Mouse (Mus musculus) heart, postnatal 4 days (tissue): Measurements from ENCODE around the gene Gfm2. TPM values are rescaled to one million over a fixed set of nuclear protein-coding genes. Genes with fewer than 3 reads are reported as not detected.

ENCODE experiments used
- DNase-seq: peaks from one replicate; pipeline ENCODE4 v3.0.0; 2021
- total RNA-seq, 2 experiments: library from RNA; stranded (reverse); gene quantifications; 2 replicates each; pipeline ENCODE4 v1.2.3; 2021

The Gfm2 gene
- total RNA-seq, 2 experiments from 2014 or later: 32.1 to 33.5 TPM

- DNase-seq: no peak
These were observed 54.9 kb downstream of the Gfm2 start for GRCm38 (mm10) chr13:97192649-97193048.

- DNase-seq: peak; percentile 85
These were observed 55.7 kb downstream of the Gfm2 start for GRCm38 (mm10) chr13:97193420-97193819.

GRCm38 (mm10) chr13:97196186-97196924 lies 58.6 kb downstream of the Gfm2 start:
- no peak for DNase-seq

- DNase-seq: no peak
These were observed 59.1 kb downstream of the Gfm2 start for GRCm38 (mm10) chr13:97196925-97197218.

- peak; percentile 94 for DNase-seq
These were observed 60.3 kb downstream of the Gfm2 start, which contains the start of gene Hexb for GRCm38 (mm10) chr13:97197932-97198562. Gene Hexb, minus strand, starts transcription at chr13:97198357.

- no peak for DNase-seq
These were observed 61.4 kb downstream of the Gfm2 start for GRCm38 (mm10) chr13:97199123-97199522.

GRCm38 (mm10) chr13:97201076-97201475 lies 63.3 kb downstream of the Gfm2 start:
- no peak for DNase-seq

GRCm38 (mm10) chr13:97201896-97202295 lies 64.2 kb downstream of the Gfm2 start:
- no peak for DNase-seq

GRCm38 (mm10) chr13:97205052-97205701 lies 67.4 kb downstream of the Gfm2 start:
- peak; percentile 88 for DNase-seq

GRCm38 (mm10) chr13:97206046-97206445 lies 68.3 kb downstream of the Gfm2 start:
- no peak for DNase-seq

- no peak for DNase-seq
These were observed 69.9 kb downstream of the Gfm2 start for GRCm38 (mm10) chr13:97207472-97208111.

GRCm38 (mm10) chr13:97208112-97208478 lies 70.4 kb downstream of the Gfm2 start:
- DNase-seq: no peak

- no peak for DNase-seq
These were observed 70.8 kb downstream of the Gfm2 start for GRCm38 (mm10) chr13:97208500-97209010.

GRCm38 (mm10) chr13:97214583-97215268 lies 77.0 kb downstream of the Gfm2 start:
- no peak for DNase-seq

GRCm38 (mm10) chr13:97215563-97215962 lies 77.8 kb downstream of the Gfm2 start:
- DNase-seq: no peak

GRCm38 (mm10) chr13:97216196-97216595 lies 78.5 kb downstream of the Gfm2 start:
- no peak for DNase-seq

- DNase-seq: no peak
These were observed 82.3 kb downstream of the Gfm2 start for GRCm38 (mm10) chr13:97220022-97220421.

- no peak for DNase-seq
These were observed 86.1 kb downstream of the Gfm2 start for GRCm38 (mm10) chr13:97223856-97224255.

GRCm38 (mm10) chr13:97224341-97224982 lies 86.7 kb downstream of the Gfm2 start:
- DNase-seq: no peak

- DNase-seq: no peak
These were observed 87.4 kb downstream of the Gfm2 start for GRCm38 (mm10) chr13:97225130-97225529.

GRCm38 (mm10) chr13:97227795-97228194 lies 90.1 kb downstream of the Gfm2 start:
- DNase-seq: no peak

GRCm38 (mm10) chr13:97230101-97230500 lies 92.4 kb downstream of the Gfm2 start:
- DNase-seq: no peak
